13 mouse cellular contexts compared by ENCODE assay signal in genomic region chr6:127143124-127143520, GRCm38 (mm10). TPM values are rescaled to one million over a fixed set of nuclear protein-coding genes. Genes with fewer than 3 reads are reported as not detected.
DNase-seq lines count a peak whose midpoint lies in the region; ATAC-seq lines count a peak whose summit lies in the region.
"Had no signal": no experiment of that assay in that cellular context is flagged by ENCODE, and none has a peak within 500 bp of the region (broad histone marks: within the 10 kb centered on the region; RNA-seq: fewer than 3 reads in every experiment).

No protein-coding gene starts in this region.

- no peak for ATAC-seq in CD4-positive, CD25-positive, alpha-beta regulatory T cell, adult 4 months
- no peak for ATAC-seq in midbrain, embryonic 11.5 days (ENCODE audit: low FRiP score)
- no peak for ATAC-seq in midbrain, embryonic 16.5 days
- no peak for ATAC-seq in limb, embryonic 13.5 days (ENCODE audit: low FRiP score, low read depth)

- H3K27me3 ChIP-seq in midbrain, embryonic 11.5 days (ENCODE audit: control insufficient read depth, insufficient read depth, low read length), result no peaks in the 10 kb centered on the region
- H3K27me3 ChIP-seq in midbrain, embryonic 16.5 days (ENCODE audit: control insufficient read depth, insufficient read depth, low read depth, low read length), result peaks cover under 1% of the 10 kb centered on the region; the same call in 1 of the 2 replicates
- no peaks in the 10 kb centered on the region for H3K27me3 ChIP-seq in limb, embryonic 13.5 days
- no peaks in the 10 kb centered on the region for H3K27me3 ChIP-seq in megakaryocyte, embryonic 14.5 days (replicated peaks)

- no peak overlapping the region for H3K9ac ChIP-seq in midbrain, embryonic 11.5 days (ENCODE audit: low read length)
- no peak overlapping the region for H3K9ac ChIP-seq in midbrain, embryonic 16.5 days (ENCODE audit: low read depth, low read length)
- H3K9ac ChIP-seq in limb, embryonic 13.5 days, result no peak overlapping the region

- no peak overlapping the region for H3K4me3 ChIP-seq in midbrain, embryonic 11.5 days (ENCODE audit: low read depth, low read length)
- H3K4me3 ChIP-seq in midbrain, embryonic 16.5 days (ENCODE audit: low read depth, low read length), result no peak overlapping the region
- no peak overlapping the region for H3K4me3 ChIP-seq in limb, embryonic 13.5 days
- peak overlapping the region; percentile 35 for H3K4me3 ChIP-seq in megakaryocyte, embryonic 14.5 days (replicated peaks)

- H3K4me2 ChIP-seq in midbrain, embryonic 11.5 days, result no peak overlapping the region
- no peak overlapping the region for H3K4me2 ChIP-seq in midbrain, embryonic 16.5 days (ENCODE audit: low read length)
- H3K4me2 ChIP-seq in limb, embryonic 13.5 days (replicated peaks), result no peak overlapping the region

- H3K36me3 ChIP-seq in midbrain, embryonic 11.5 days (ENCODE audit: control insufficient read depth, insufficient read depth, low read length), result peaks cover 27% of the 10 kb centered on the region
- no peaks in the 10 kb centered on the region for H3K36me3 ChIP-seq in midbrain, embryonic 16.5 days (ENCODE audit: control insufficient read depth, insufficient read depth, low read length)
- peaks cover 88% of the 10 kb centered on the region for H3K36me3 ChIP-seq in limb, embryonic 13.5 days
- peaks cover 98% of the 10 kb centered on the region for H3K36me3 ChIP-seq in megakaryocyte, embryonic 14.5 days (replicated peaks; ENCODE audit: low read length)

- peak; percentile 33 for DNase-seq in CD4-positive, CD25-positive, alpha-beta regulatory T cell, adult 2 months (ENCODE audit: low read depth, low spot score)
- no peak for DNase-seq in midbrain, embryonic 11.5 days (ENCODE audit: low spot score, missing footprints)
- no peak for DNase-seq in left cerebral cortex, adult 18-20 months (ENCODE audit: low spot score in 2 of 2)
- no peak for DNase-seq in layer of hippocampus, adult 11-12 months (ENCODE audit: low spot score)
- DNase-seq: adrenal gland, postnatal 10 days; cerebellum, adult 18-20 months; gastrocnemius, postnatal 36 days; heart, postnatal 36 days had no signal

- peaks cover 28% of the 10 kb centered on the region for H3K4me1 ChIP-seq in midbrain, embryonic 11.5 days (ENCODE audit: control insufficient read depth, insufficient read depth, low read length)
- H3K4me1 ChIP-seq in midbrain, embryonic 16.5 days (ENCODE audit: control insufficient read depth, insufficient read depth, low read length), result 0 out of 2 replicates have a peak, but pooled peaks cover 2% of the 10 kb centered on the region
- peaks cover 55% of the 10 kb centered on the region for H3K4me1 ChIP-seq in limb, embryonic 13.5 days
- H3K4me1 ChIP-seq in megakaryocyte, embryonic 14.5 days, result peaks cover 84% of the 10 kb centered on the region

- H3K27ac ChIP-seq in midbrain, embryonic 11.5 days (ENCODE audit: low read depth, low read length), result peak overlapping the region; percentile 30; the same call in 1 of the 2 replicates
- no peak overlapping the region for H3K27ac ChIP-seq in midbrain, embryonic 16.5 days (ENCODE audit: low read length)
- H3K27ac ChIP-seq in limb, embryonic 13.5 days, result peak overlapping the region; percentile 28; the same call in 1 of the 2 replicates
- H3K27ac ChIP-seq: kidney, postnatal 0 days had no signal

- WGBS in midbrain, embryonic 11.5 days, result 79% methylated on average over 10 of the region's 10 CpGs
- WGBS in midbrain, embryonic 16.5 days, result 84% methylated on average over 10 of the region's 10 CpGs
- 77% methylated on average over 10 of the region's 10 CpGs for WGBS in limb, embryonic 13.5 days

- H3K9me3 ChIP-seq in midbrain, embryonic 11.5 days (ENCODE audit: control insufficient read depth, low read length), result no peaks in the 10 kb centered on the region
- H3K9me3 ChIP-seq in midbrain, embryonic 16.5 days (replicated peaks; ENCODE audit: control insufficient read depth, low read length, poor library complexity, severe bottlenecking), result no peaks in the 10 kb centered on the region
- H3K9me3 ChIP-seq in limb, embryonic 13.5 days, result no peaks in the 10 kb centered on the region
- H3K9me3 ChIP-seq in megakaryocyte, embryonic 14.5 days, result no peaks in the 10 kb centered on the region

RNA-seq across cellular contexts. Expression of gene Ccnd2, which starts 8.9 kb away (rescaled TPM):
- polyA plus RNA-seq in CD4-positive, CD25-positive, alpha-beta regulatory T cell, adult 4 months (2017; shearing (Covaris generic)), result 100 to 1,000 TPM; 616 to 775 TPM
- 1,627 and 1,717 TPM in 2 replicates for polyA plus RNA-seq in midbrain, embryonic 11.5 days (2014; fragmentation: Nextera tagmentation; extraction: Ambion mirVana)
- polyA plus RNA-seq in midbrain, embryonic 16.5 days (2015; fragmentation: Nextera tagmentation; extraction: Ambion mirVana), result 245 and 326 TPM in 2 replicates
- polyA plus RNA-seq in limb, embryonic 13.5 days (2015; fragmentation: Nextera tagmentation; extraction: Ambion mirVana), result 1,475 and 1,588 TPM in 2 replicates
- 143 and 319 TPM in 2 replicates for polyA plus RNA-seq in megakaryocyte, embryonic 14.5 days (2012; ENCODE audit: insufficient read depth, low replicate concordance)
- 10 to 100 TPM; 79.9 to 83.3 TPM for total RNA-seq in left cerebral cortex, adult 18-20 months (2021)

RNA-seq across cellular contexts. Expression of gene Tigar, which starts 33.8 kb away (rescaled TPM):
- polyA plus RNA-seq in CD4-positive, CD25-positive, alpha-beta regulatory T cell, adult 4 months (2017; shearing (Covaris generic)), result 10 to 100 TPM in 1 of 2 experiments, 1 to 10 TPM in 1; 7.6 to 10.6 TPM
- polyA plus RNA-seq in midbrain, embryonic 11.5 days (2014; fragmentation: Nextera tagmentation; extraction: Ambion mirVana), result 5.8 and 6.9 TPM in 2 replicates
- 5.9 and 7.4 TPM in 2 replicates for polyA plus RNA-seq in midbrain, embryonic 16.5 days (2015; fragmentation: Nextera tagmentation; extraction: Ambion mirVana)
- 3.1 and 3.6 TPM in 2 replicates for polyA plus RNA-seq in limb, embryonic 13.5 days (2015; fragmentation: Nextera tagmentation; extraction: Ambion mirVana)
- polyA plus RNA-seq in megakaryocyte, embryonic 14.5 days (2012; ENCODE audit: insufficient read depth, low replicate concordance), result 0.50 TPM in 1 of 2 replicates, not detected in the other
- total RNA-seq in left cerebral cortex, adult 18-20 months (2021), result 10 to 100 TPM; 24.9 to 29.8 TPM
